Mouse (Mus musculus): ENCODE results near the gene Gps1.
"Not testable (repeated sequence)": the region's sequence is repeated elsewhere in the genome, so short reads cannot be mapped to it uniquely, and the experiment has no call there.

Gps1 gene

GRCm38 (mm10) chr11:120823551-120823947 is 39.5 kb downstream of the Gps1 start:
- DNase-seq: no peak

GRCm38 (mm10) chr11:120823956-120824786 is 40.1 kb downstream of the Gps1 start, which contains the start of gene Fasn:
Gene Fasn, minus strand, starts transcription at chr11:120824547.
- peak; percentile 95 for DNase-seq

GRCm38 (mm10) chr11:120824787-120825288 is 40.8 kb downstream of the Gps1 start:
- DNase-seq: no peak

DNA sequence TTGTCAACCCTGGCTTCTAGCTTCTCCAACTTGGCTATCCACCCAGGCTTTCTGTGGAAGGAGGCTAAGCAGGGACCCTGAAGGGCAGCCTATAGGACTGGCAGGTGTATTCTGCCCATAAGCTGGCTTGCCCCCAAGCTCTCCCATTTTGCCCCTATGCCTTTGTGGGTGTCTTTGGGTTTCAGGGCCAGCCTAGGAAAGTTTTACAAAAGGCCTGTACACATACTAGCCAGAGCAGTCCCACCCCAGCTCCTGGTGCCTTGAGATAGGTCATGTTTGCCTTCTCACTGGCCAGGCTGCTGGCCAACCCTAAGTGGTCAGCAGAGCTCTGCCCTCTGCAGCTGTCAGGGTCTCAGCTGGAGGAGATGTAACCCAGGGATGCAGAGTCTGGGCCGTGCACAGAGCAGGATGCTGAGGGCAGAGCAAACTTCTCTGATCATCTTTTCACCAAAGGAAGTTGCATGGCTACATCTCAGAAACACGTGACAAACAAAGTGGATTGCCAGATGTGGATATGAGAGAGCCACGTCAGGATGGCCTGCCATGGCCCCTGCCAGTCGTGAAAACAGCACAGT is 41.3 kb downstream of the Gps1 start:
- DNase-seq: no peak

DNA sequence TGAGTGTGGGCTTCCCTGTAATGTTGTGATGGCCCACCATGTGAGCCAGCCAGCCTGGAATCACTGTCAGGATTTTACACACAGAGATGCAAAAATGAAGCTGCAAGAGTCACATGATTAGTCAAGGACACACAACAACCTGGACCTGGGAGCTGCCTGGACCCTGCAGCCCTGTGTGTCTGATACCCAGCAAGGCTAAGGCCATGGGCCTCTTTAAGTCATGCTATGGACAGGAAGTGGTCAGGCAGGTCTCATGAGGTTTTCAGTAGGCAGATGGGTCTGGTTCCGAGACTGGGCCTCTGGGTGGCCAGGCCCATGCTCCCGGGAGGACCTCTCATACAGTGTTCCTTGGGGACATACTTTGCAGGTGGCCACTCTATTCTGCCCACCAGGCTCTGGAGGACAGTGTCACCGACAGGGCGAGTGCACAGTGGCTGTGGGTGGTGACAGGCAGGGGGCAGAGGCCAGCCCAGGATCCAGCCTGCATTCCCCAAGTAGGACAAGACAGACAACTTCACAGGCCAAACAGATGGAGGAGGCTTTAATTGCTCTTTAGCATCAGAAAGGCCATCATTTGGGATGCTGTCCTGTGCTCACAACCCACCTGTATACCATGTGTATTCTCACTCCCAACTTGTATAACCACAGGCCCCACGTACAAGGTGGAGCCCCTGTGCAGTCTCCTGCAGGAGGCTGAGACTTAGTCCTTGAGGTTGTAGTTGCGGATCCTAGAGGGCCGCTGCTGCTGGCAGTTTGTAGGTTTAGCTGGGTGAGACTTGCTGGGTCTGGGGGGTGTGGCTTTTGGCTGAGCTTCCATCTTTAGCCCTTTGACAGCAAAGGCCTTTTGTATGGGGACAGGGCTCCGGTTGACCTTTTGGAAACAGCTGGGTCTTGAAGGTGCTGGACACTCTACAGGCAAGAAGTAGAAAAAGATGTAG is 42.2 kb downstream of the Gps1 start:
- DNase-seq: no peak

DNA sequence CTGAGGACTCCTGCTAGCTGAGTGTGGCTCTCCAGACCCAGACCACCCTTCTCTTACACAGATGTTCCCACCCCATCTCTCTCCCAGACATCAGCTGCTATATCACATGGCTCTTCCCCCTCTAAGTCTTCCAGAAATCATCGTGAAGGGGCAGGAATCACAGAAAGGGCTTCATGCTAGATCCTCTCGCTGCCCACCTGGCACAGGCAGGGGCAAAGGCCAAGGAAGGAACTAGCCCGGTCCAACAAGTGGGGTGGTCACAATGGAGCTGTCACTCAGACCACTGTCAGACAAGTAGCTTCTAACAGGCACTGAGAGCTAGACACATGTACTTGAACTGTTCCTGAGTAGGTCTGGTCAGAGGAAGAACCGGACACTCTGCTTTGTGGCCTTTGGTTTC is 44.3 kb downstream of the Gps1 start:
- no peak for DNase-seq

GRCm38 (mm10) chr11:120829757-120830532 is 45.9 kb downstream of the Gps1 start:
- DNase-seq: no peak

- peak; percentile 79 for DNase-seq
Observed at GRCm38 (mm10) chr11:120830686-120831085, 46.6 kb downstream of the Gps1 start.

GRCm38 (mm10) chr11:120831659-120832440 is 47.8 kb downstream of the Gps1 start:
- DNase-seq: no peak

- DNase-seq: not testable (repeated sequence)
Observed at GRCm38 (mm10) chr11:120832962-120833361, 48.9 kb downstream of the Gps1 start.

- DNase-seq: no peak
Observed at GRCm38 (mm10) chr11:120833555-120834280, 49.6 kb downstream of the Gps1 start.
